In genomic region chr11:96824783-96825495, GRCm38 (mm10) we compare ENCODE assay signal across 8 mouse cellular contexts. TPM values are rescaled to one million over a fixed set of nuclear protein-coding genes. Genes with fewer than 3 reads are reported as not detected.
A peak's percentile ranks its signal among the peaks of the same experiment; 100 is the strongest.
DNase-seq lines count a peak whose midpoint lies in the region; ATAC-seq and TF ChIP-seq lines count a peak whose summit lies in the region.

No protein-coding gene starts in this region.

- peaks cover 36% of the 10 kb centered on the region for H3K36me3 ChIP-seq in forebrain, postnatal 0 days (ENCODE audit: insufficient read depth)
- H3K36me3 ChIP-seq in hindbrain, embryonic 12.5 days, result peaks cover 39% of the 10 kb centered on the region
- peaks cover 50% of the 10 kb centered on the region for H3K36me3 ChIP-seq in limb, embryonic 12.5 days
- peaks cover 20% of the 10 kb centered on the region for H3K36me3 ChIP-seq in midbrain, embryonic 16.5 days (ENCODE audit: control insufficient read depth, insufficient read depth, low read length)

- no peak for TF ChIP-seq POLR2A in bone marrow macrophage, adult 2 months (IDR thresholded peaks at IDR 0.05; ENCODE audit: borderline replicate concordance, low read depth, low read length)

- peak overlapping the region; percentile 90 for H3K4me2 ChIP-seq in forebrain, postnatal 0 days (ENCODE audit: low read depth)
- peak overlapping the region; percentile 88 for H3K4me2 ChIP-seq in hindbrain, embryonic 12.5 days (replicated peaks)
- H3K4me2 ChIP-seq in limb, embryonic 12.5 days, result peak overlapping the region; percentile 99
- H3K4me2 ChIP-seq in midbrain, embryonic 16.5 days (ENCODE audit: low read length), result peak overlapping the region; percentile 96

- WGBS in forebrain, postnatal 0 days, result 25% methylated on average over 7 of the region's 7 CpGs
- 45% methylated on average over 7 of the region's 7 CpGs for WGBS in hindbrain, embryonic 12.5 days
- WGBS in limb, embryonic 12.5 days, result 42% methylated on average over 7 of the region's 7 CpGs
- WGBS in midbrain, embryonic 16.5 days, result 37% methylated on average over 7 of the region's 7 CpGs

- DNase-seq in frontal cortex, postnatal 14 days (ENCODE audit: low spot score in 2 of 2), result no peak
- DNase-seq in forebrain, postnatal 0 days, result peak; percentile 31
- peak; percentile 41 for DNase-seq in urinary bladder, postnatal 25 days (ENCODE audit: low spot score)

- peak overlapping the region; percentile 43 for H3K4me3 ChIP-seq in bone marrow macrophage, adult 2 months (ENCODE audit: insufficient read depth, low read length)
- H3K4me3 ChIP-seq in forebrain, postnatal 0 days (ENCODE audit: low read depth, low read length), result no peak overlapping the region
- 0 out of 2 replicates have a peak overlapping the region, but pooled peaks have one; percentile 48 for H3K4me3 ChIP-seq in hindbrain, embryonic 12.5 days
- H3K4me3 ChIP-seq in limb, embryonic 12.5 days (replicated peaks), result no peak overlapping the region
- no peak overlapping the region; the same call in 1 of the 2 replicates for H3K4me3 ChIP-seq in midbrain, embryonic 16.5 days (ENCODE audit: low read depth, low read length)

- 0 out of 2 replicates have a peak, but pooled peaks have one; percentile 8 for ATAC-seq in frontal cortex, adult (ENCODE audit: low TSS enrichment)
- ATAC-seq in forebrain, postnatal 0 days, result no peak
- no peak for ATAC-seq in hindbrain, embryonic 12.5 days (ENCODE audit: low FRiP score)
- ATAC-seq in limb, embryonic 12.5 days (ENCODE audit: insufficient number of reproducible peaks, insufficient read depth, low FRiP score, low TSS enrichment, low read depth), result no peak
- ATAC-seq in midbrain, embryonic 16.5 days, result no peak

- peaks cover 49% of the 10 kb centered on the region for H3K4me1 ChIP-seq in bone marrow macrophage, adult 2 months (ENCODE audit: control insufficient read depth, insufficient read depth, low read length)
- H3K4me1 ChIP-seq in forebrain, postnatal 0 days (ENCODE audit: insufficient read depth), result peaks cover 18% of the 10 kb centered on the region
- peaks cover 66% of the 10 kb centered on the region for H3K4me1 ChIP-seq in hindbrain, embryonic 12.5 days
- peaks cover 62% of the 10 kb centered on the region for H3K4me1 ChIP-seq in limb, embryonic 12.5 days (replicated peaks)
- H3K4me1 ChIP-seq in midbrain, embryonic 16.5 days (ENCODE audit: control insufficient read depth, insufficient read depth, low read length), result peaks cover 60% of the 10 kb centered on the region

- no peaks in the 10 kb centered on the region for H3K27me3 ChIP-seq in forebrain, postnatal 0 days (ENCODE audit: insufficient read depth, low read length)
- H3K27me3 ChIP-seq in hindbrain, embryonic 12.5 days, result no peaks in the 10 kb centered on the region
- no peaks in the 10 kb centered on the region for H3K27me3 ChIP-seq in limb, embryonic 12.5 days
- no peaks in the 10 kb centered on the region for H3K27me3 ChIP-seq in midbrain, embryonic 16.5 days (ENCODE audit: control insufficient read depth, insufficient read depth, low read depth, low read length)

- no peak for TF ChIP-seq CTCF in bone marrow macrophage, adult 2 months (IDR thresholded peaks at IDR 0.05; ENCODE audit: low read depth, low read length)
- TF ChIP-seq CTCF in forebrain, postnatal 0 days (IDR thresholded peaks at IDR 0.05; ENCODE audit: low read depth), result no peak

- H3K27ac ChIP-seq in bone marrow macrophage, adult 2 months (ENCODE audit: insufficient read depth, low read depth, low read length), result peak overlapping the region; percentile 69
- peak overlapping the region; percentile 72 for H3K27ac ChIP-seq in forebrain, postnatal 0 days (ENCODE audit: low read depth, low read length)
- peak overlapping the region; percentile 96 for H3K27ac ChIP-seq in hindbrain, embryonic 12.5 days
- H3K27ac ChIP-seq in limb, embryonic 12.5 days, result peak overlapping the region; percentile 87
- peak overlapping the region; percentile 89 for H3K27ac ChIP-seq in midbrain, embryonic 16.5 days (ENCODE audit: low read length)

- H3K9ac ChIP-seq in forebrain, postnatal 0 days, result peak overlapping the region; percentile 28; the same call in 1 of the 2 replicates
- H3K9ac ChIP-seq in hindbrain, embryonic 12.5 days, result peak overlapping the region; percentile 71
- no peak overlapping the region; the same call in 1 of the 2 replicates for H3K9ac ChIP-seq in limb, embryonic 12.5 days (replicated peaks)
- H3K9ac ChIP-seq in midbrain, embryonic 16.5 days (ENCODE audit: low read depth, low read length), result peak overlapping the region; percentile 17; the same call in 1 of the 2 replicates

- H3K9me3 ChIP-seq in forebrain, postnatal 0 days (ENCODE audit: low read length), result no peaks in the 10 kb centered on the region
- H3K9me3 ChIP-seq in hindbrain, embryonic 12.5 days (replicated peaks), result no peaks in the 10 kb centered on the region
- H3K9me3 ChIP-seq in limb, embryonic 12.5 days, result no peaks in the 10 kb centered on the region
- H3K9me3 ChIP-seq in midbrain, embryonic 16.5 days (replicated peaks; ENCODE audit: control insufficient read depth, low read length, poor library complexity, severe bottlenecking), result no peaks in the 10 kb centered on the region

RNA-seq across cellular contexts. Expression of gene Nfe2l1, which starts 4.8 kb away (rescaled TPM):
- 105 and 106 TPM in 2 replicates for polyA plus RNA-seq in bone marrow macrophage, adult 2 months (2012; ENCODE audit: insufficient read depth, insufficient read length, missing spikeins)
- 46.5 and 57.4 TPM in 2 replicates for total RNA-seq in forebrain, postnatal 0 days (2014; rRNA removed)
- 47.3 and 62.4 TPM in 2 replicates for polyA plus RNA-seq in forebrain, postnatal 0 days (2015; fragmentation: Nextera tagmentation; extraction: Ambion mirVana)
- polyA plus RNA-seq in hindbrain, embryonic 12.5 days (2016; fragmentation: Nextera tagmentation; extraction: Ambion mirVana), result 82.8 and 88.2 TPM in 2 replicates
- 66.3 and 70.1 TPM in 2 replicates for polyA plus RNA-seq in limb, embryonic 12.5 days (2016; fragmentation: Nextera tagmentation; extraction: Ambion mirVana)
- polyA plus RNA-seq in midbrain, embryonic 16.5 days (2015; fragmentation: Nextera tagmentation; extraction: Ambion mirVana), result 79.1 and 81.8 TPM in 2 replicates

RNA-seq across cellular contexts. Expression of gene Copz2, which starts 24.7 kb away (rescaled TPM):
- 20.2 and 24.7 TPM in 2 replicates for polyA plus RNA-seq in bone marrow macrophage, adult 2 months (2012; ENCODE audit: insufficient read depth, insufficient read length, missing spikeins)
- 5.8 and 7.1 TPM in 2 replicates for total RNA-seq in forebrain, postnatal 0 days (2014; rRNA removed)
- polyA plus RNA-seq in forebrain, postnatal 0 days (2015; fragmentation: Nextera tagmentation; extraction: Ambion mirVana), result 14.8 and 14.9 TPM in 2 replicates
- 56.5 and 60.7 TPM in 2 replicates for polyA plus RNA-seq in hindbrain, embryonic 12.5 days (2016; fragmentation: Nextera tagmentation; extraction: Ambion mirVana)
- polyA plus RNA-seq in limb, embryonic 12.5 days (2016; fragmentation: Nextera tagmentation; extraction: Ambion mirVana), result 78.1 and 88.3 TPM in 2 replicates
- polyA plus RNA-seq in midbrain, embryonic 16.5 days (2015; fragmentation: Nextera tagmentation; extraction: Ambion mirVana), result 14.8 and 16.3 TPM in 2 replicates

RNA-seq across cellular contexts. Expression of gene Cbx1, which starts 36.0 kb away (rescaled TPM):
- 51.4 and 57.5 TPM in 2 replicates for polyA plus RNA-seq in bone marrow macrophage, adult 2 months (2012; ENCODE audit: insufficient read depth, insufficient read length, missing spikeins)
- total RNA-seq in forebrain, postnatal 0 days (2014; rRNA removed), result 57.0 and 62.4 TPM in 2 replicates
- 53.7 and 55.6 TPM in 2 replicates for polyA plus RNA-seq in forebrain, postnatal 0 days (2015; fragmentation: Nextera tagmentation; extraction: Ambion mirVana)
- 136 TPM in 2 replicates for polyA plus RNA-seq in hindbrain, embryonic 12.5 days (2016; fragmentation: Nextera tagmentation; extraction: Ambion mirVana)
- polyA plus RNA-seq in limb, embryonic 12.5 days (2016; fragmentation: Nextera tagmentation; extraction: Ambion mirVana), result 184 and 189 TPM in 2 replicates
- 56.2 and 66.3 TPM in 2 replicates for polyA plus RNA-seq in midbrain, embryonic 16.5 days (2015; fragmentation: Nextera tagmentation; extraction: Ambion mirVana)

RNA-seq across cellular contexts. Expression of gene Snx11, which starts 47.6 kb away (rescaled TPM):
- 37.0 and 37.8 TPM in 2 replicates for polyA plus RNA-seq in bone marrow macrophage, adult 2 months (2012; ENCODE audit: insufficient read depth, insufficient read length, missing spikeins)
- total RNA-seq in forebrain, postnatal 0 days (2014; rRNA removed), result 59.2 and 68.8 TPM in 2 replicates
- 32.7 and 37.1 TPM in 2 replicates for polyA plus RNA-seq in forebrain, postnatal 0 days (2015; fragmentation: Nextera tagmentation; extraction: Ambion mirVana)
- 40.5 and 45.1 TPM in 2 replicates for polyA plus RNA-seq in hindbrain, embryonic 12.5 days (2016; fragmentation: Nextera tagmentation; extraction: Ambion mirVana)
- polyA plus RNA-seq in limb, embryonic 12.5 days (2016; fragmentation: Nextera tagmentation; extraction: Ambion mirVana), result 21.1 and 21.2 TPM in 2 replicates
- polyA plus RNA-seq in midbrain, embryonic 16.5 days (2015; fragmentation: Nextera tagmentation; extraction: Ambion mirVana), result 46.7 TPM in 2 replicates

Comparison
In these comparisons a context has a peak if more than half of its experiments do, and no peak if none do; other contexts are left out.
1. DNase-seq: peak in forebrain, postnatal 0 days (single experiment) and urinary bladder, postnatal 25 days (single experiment); none in frontal cortex, postnatal 14 days (0 of 2).
2. H3K4me3 ChIP-seq: peak in bone marrow macrophage, adult 2 months (single experiment) and hindbrain, embryonic 12.5 days (single experiment); none in forebrain, postnatal 0 days (single experiment), limb, embryonic 12.5 days (single experiment) and midbrain, embryonic 16.5 days (single experiment).
3. Peak in every context shown above with its lines, with median percentiles within 50 percentile points of each other: H3K27ac ChIP-seq and H3K4me2 ChIP-seq.